Mouse (Mus musculus) limb, embryonic 15.5 days (tissue): ENCODE data around the gene Sit1. TPM values are rescaled to one million over a fixed set of nuclear protein-coding genes. Genes with fewer than 3 reads are reported as not detected.
"Not testable (repeated sequence)": the region's sequence is repeated elsewhere in the genome, so short reads cannot be mapped to it uniquely, and the experiment has no call there.

ENCODE experiments used
- ATAC-seq: fragments of 200-750 bp; cut with Nextera tagmentation; 2 replicates; pipeline ENCODE4 v1.8.0; 2017; ENCODE audit warnings: low read depth, moderate TSS enrichment; ENCODE audit not compliant: insufficient number of reproducible peaks, low FRiP score, low TSS enrichment
- H3K27ac ChIP-seq: fragments of 300-500 bp; sonication (generic); 2 replicates; pipeline ENCODE4 v1.5.1; 2015; ENCODE audit warnings: moderate library complexity, mild to moderate bottlenecking, inconsistent platforms
- H3K27me3 ChIP-seq: fragments of 300-500 bp; sonication (generic); 2 replicates; pipeline ENCODE4 v1.6.1; 2015; ENCODE audit warnings: inconsistent platforms
- H3K36me3 ChIP-seq: fragments of 300-500 bp; sonication (generic); 2 replicates; pipeline ENCODE4 v1.6.1; 2015; ENCODE audit warnings: inconsistent platforms
- H3K4me1 ChIP-seq: fragments of 300-500 bp; sonication (generic); 2 replicates; pipeline ENCODE4 v1.6.1; 2015; ENCODE audit warnings: inconsistent platforms
- H3K4me2 ChIP-seq: fragments of 300-500 bp; sonication (generic); 2 replicates; pipeline ENCODE4 v1.6.1; 2015; ENCODE audit warnings: mild to moderate bottlenecking, inconsistent platforms
- H3K4me3 ChIP-seq: fragments of 300-500 bp; sonication (generic); 2 replicates; pipeline ENCODE4 v1.5.1; 2015; ENCODE audit warnings: mild to moderate bottlenecking, inconsistent platforms
- H3K9ac ChIP-seq: fragments of 300-500 bp; sonication (generic); 2 replicates; pipeline ENCODE4 v1.6.1; 2015; ENCODE audit warnings: inconsistent platforms
- H3K9me3 ChIP-seq: fragments of 300-500 bp; sonication (generic); 2 replicates; pipeline ENCODE4 v1.6.1; 2016; ENCODE audit warnings: inconsistent platforms
- WGBS: fragments of 180-500 bp; shearing (Covaris S2); methylation state at CpG from one replicate; pipeline ENCODE4 v1.1.7; 2015; 5-methylcytosine and 5-hydroxymethylcytosine counted together
- polyA plus RNA-seq: library from polyadenylated mRNA; unstranded; fragments of >200 nt; fragmentation: Nextera tagmentation; extraction: Ambion mirVana; gene quantifications from 2 replicates; pipeline ENCODE4 v1.2.1, GENCODE M21; 2015

The Sit1 gene
- polyA plus RNA-seq, 1 experiment from 2014 or later, result not detected

DNA sequence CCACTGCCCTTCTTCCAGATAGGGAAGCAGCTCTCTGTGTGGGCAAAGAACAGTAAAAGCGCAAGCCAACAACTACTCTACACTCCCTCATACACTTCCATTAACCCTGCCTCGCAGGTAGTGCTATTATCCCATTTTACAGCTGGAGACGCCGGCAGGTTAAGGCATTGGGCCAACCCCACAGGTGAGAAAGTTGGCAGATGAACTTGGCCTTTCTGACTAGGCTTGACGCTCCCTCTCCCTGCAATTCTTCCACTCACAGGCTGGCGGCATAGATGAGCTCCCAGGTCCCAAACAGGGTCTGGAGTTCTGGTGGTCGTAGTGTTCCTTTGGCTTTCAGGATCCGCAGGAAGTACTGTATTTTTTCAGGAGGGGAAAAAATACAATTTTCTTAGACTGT lies 15.4 kb upstream of the Sit1 start:
- Histone ChIP-seq H3K36me3 (peaks cover 21% of the 10 kb centered on the region), H3K27me3 (no peaks in the 10 kb centered on the region), H3K9me3 (no peaks in the 10 kb centered on the region), H3K27ac (peak overlapping the region; percentile 61; the same call in 1 of the 2 replicates), H3K4me1 (peaks cover 44% of the 10 kb centered on the region), H3K4me2 (peak overlapping the region; percentile 84), H3K9ac (no peak overlapping the region), H3K4me3 (peak overlapping the region; percentile 65)
- ATAC-seq, result no peak
- 13% methylated on average over 8 of the region's 8 CpGs for WGBS

DNA sequence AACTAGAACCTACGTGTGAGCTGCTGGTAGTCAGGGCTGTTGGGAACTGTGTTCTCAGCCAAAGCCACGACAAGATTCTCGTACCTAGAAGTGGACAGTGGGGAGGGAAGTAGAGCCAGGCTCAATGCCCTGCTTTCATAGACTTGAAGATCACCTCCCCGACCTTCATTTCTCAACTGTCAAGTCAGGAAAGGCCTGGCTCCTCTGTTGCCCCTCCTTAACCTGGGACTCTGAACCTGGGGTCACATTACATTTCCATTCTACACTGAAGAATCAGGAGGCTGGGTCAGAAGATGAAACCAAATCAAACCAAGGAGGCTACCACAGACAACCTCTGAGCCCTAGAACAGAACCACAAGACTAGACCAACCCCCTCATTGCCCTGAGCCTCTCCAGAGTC lies 14.4 kb upstream of the Sit1 start:
- peaks cover 21% of the 10 kb centered on the region for H3K36me3 ChIP-seq
- peaks cover 46% of the 10 kb centered on the region for H3K4me1 ChIP-seq
- peak overlapping the region; percentile 84; the same call in 1 of the 2 replicates for H3K4me2 ChIP-seq
- no peaks in the 10 kb centered on the region for H3K27me3 ChIP-seq
- no peak overlapping the region for H3K27ac ChIP-seq
- no peak for ATAC-seq
- peak overlapping the region; percentile 65 for H3K4me3 ChIP-seq
- H3K9me3 ChIP-seq, result no peaks in the 10 kb centered on the region
- 70% methylated on average over 4 of the region's 4 CpGs for WGBS
- no peak overlapping the region for H3K9ac ChIP-seq

DNA sequence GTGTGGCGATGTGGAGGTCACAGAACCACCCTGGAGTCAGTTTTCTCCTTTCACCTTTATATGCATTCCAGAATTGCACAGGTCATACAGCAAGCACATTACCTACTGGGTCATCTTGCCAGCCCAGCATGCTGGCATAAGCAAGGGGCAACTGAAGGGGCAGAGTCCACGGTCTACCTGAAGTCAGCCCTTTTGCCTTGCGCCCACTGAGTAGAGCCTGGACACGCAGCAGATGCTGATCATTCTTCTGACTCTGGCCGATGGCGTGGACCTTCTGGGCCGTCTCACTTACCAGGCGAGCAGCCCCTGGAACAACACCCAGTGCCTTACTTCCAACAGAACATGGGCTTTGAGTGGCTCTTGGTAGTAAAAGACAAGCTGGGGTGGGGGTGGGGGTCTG lies 13.9 kb upstream of the Sit1 start:
- no peak overlapping the region for H3K9ac ChIP-seq

DNA sequence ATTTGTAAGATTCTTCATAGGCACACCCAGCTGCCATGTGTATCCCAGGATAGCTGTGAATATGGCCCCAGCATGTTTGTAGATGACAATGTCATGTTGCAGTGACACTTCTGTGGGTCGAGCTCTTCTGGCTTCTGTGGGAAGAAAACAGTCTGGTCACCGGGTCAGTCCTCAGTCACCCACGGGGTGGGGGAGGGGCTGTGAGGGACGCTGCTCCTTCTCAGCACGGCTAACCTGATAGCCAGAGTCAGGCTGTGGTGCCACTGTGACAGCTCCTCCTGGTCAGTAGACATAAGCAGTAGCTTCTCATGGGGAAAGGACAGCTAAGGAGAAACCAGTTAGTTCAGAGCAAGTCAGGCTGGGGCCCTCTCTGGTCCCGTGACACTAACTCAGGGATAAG lies 13.1 kb upstream of the Sit1 start:
- H3K36me3 ChIP-seq, result peaks cover 21% of the 10 kb centered on the region
- no peak overlapping the region for H3K9ac ChIP-seq
- 67% methylated on average over 6 of the region's 6 CpGs for WGBS
- no peak for ATAC-seq
- H3K27ac ChIP-seq, result no peak overlapping the region
- no peak overlapping the region for H3K4me3 ChIP-seq
- H3K4me2 ChIP-seq, result no peak overlapping the region
- no peaks in the 10 kb centered on the region for H3K9me3 ChIP-seq
- H3K27me3 ChIP-seq, result no peaks in the 10 kb centered on the region
- H3K4me1 ChIP-seq, result peaks cover 43% of the 10 kb centered on the region

More for the DNA sequence above, 13.9 kb upstream of the Sit1 start:
- H3K4me1 ChIP-seq, result peaks cover 46% of the 10 kb centered on the region
- H3K9me3 ChIP-seq, result no peaks in the 10 kb centered on the region
- H3K27ac ChIP-seq, result no peak overlapping the region
- H3K27me3 ChIP-seq, result no peaks in the 10 kb centered on the region
- no peak for ATAC-seq
- no peak overlapping the region for H3K4me3 ChIP-seq
- 93% methylated on average over 8 of the region's 8 CpGs for WGBS
- peaks cover 21% of the 10 kb centered on the region for H3K36me3 ChIP-seq
- no peak overlapping the region; the same call in 1 of the 2 replicates for H3K4me2 ChIP-seq

DNA sequence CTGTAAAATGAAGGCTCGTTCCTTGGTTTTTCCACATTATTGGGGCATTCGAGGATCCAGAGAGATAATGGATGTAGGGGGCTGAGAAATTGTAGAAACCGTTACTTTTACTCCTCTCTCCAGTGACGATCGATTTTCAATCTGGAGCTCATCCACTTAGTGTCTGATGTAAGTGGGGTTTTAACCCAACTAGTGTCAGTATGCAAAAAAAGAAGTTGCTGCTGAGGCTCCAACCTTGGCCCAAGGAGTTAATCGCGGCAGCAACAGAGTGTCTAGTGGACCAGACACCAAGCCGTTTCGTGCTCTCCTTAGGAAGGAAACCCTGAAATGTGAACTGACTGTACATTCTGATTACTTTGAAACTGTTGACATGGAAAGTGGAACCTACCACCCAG lies 10.3 kb upstream of the Sit1 start:
- Histone ChIP-seq H3K4me3 (peak overlapping the region; percentile 74), H3K4me1 (peaks cover 30% of the 10 kb centered on the region), H3K27ac (peak overlapping the region; percentile 95), H3K36me3 (peaks cover 21% of the 10 kb centered on the region), H3K9ac (peak overlapping the region; percentile 73), H3K9me3 (no peaks in the 10 kb centered on the region; the same call in 1 of the 2 replicates), H3K4me2 (peak overlapping the region; percentile 56), H3K27me3 (no peaks in the 10 kb centered on the region)
- 3% methylated on average over 9 of the region's 9 CpGs for WGBS
- ATAC-seq, result no peak

DNA sequence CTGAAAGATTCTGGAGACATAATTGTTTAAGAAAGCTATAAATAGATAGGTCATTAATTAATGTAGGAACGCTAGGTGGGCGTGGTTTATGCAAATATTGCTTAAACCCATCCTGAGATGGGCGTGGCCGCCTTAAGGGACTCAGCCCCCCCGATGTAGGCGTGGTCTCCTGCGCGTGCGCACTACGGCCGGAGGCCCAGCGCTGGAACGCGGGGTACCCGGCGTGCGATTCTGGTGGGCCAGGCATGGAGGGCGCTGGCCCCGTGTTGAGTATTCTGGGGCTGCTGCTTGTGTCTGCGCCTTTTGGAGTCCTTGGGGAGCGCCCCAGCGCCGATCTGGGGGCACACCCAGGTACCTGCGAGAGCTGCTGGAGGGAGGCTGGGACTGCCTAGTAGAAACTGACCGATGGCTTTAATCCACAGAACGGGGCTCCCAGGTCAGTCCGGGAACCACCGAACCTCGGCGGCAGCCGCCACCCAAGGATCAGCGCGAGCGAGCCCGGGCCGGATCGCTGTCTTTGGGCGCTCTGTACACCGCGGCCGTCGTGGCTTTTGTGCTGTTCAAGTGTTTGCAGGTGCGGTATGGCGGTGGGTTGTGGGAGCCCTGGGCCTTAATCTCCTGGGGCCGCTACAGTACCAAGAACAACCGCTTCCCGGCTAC lies 9.8 kb upstream of the Sit1 start:
- Histone ChIP-seq H3K4me3 (peak overlapping the region; percentile 74), H3K36me3 (peaks cover 21% of the 10 kb centered on the region), H3K4me2 (peak overlapping the region; percentile 56), H3K9ac (peak overlapping the region; percentile 73), H3K9me3 (no peaks in the 10 kb centered on the region; the same call in 1 of the 2 replicates), H3K27me3 (no peaks in the 10 kb centered on the region), H3K27ac (peak overlapping the region; percentile 95), H3K4me1 (peaks cover 25% of the 10 kb centered on the region)
- 0% methylated on average over 47 of the region's 47 CpGs for WGBS
- ATAC-seq, result peak; percentile 89

DNA sequence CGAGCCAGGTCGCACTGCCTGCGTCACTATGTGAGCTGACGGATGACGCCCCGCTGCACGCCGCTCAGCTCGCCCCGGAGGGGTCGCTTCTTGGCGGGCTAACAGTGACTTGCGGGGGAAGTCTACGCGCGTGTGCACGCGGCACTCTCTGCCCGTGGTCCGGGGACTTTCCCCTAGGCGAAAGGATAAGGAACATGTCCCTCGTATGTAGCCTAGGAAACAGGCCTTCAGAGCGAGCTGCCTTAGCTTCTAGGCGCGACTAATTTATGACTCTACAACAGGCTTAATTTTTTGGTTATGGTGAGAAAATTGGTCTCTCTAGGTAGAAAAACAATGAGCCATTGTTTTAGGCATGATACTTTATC lies 9.3 kb upstream of the Sit1 start, which contains the start of gene Ccdc107:
Gene Ccdc107, plus strand, starts transcription at position 80 of the 365 bp plus-strand sequence.
- Histone ChIP-seq H3K4me3 (peak within 1 kb of the TSS; percentile 74), H3K9me3 (no peaks in the 10 kb centered on the region; the same call in 1 of the 2 replicates), H3K9ac (peak within 1 kb of the TSS; percentile 73), H3K27me3 (no peaks in the 10 kb centered on the region), H3K4me1 (peaks cover 19% of the 10 kb centered on the region), H3K27ac (peak within 1 kb of the TSS; percentile 95), H3K4me2 (peak within 1 kb of the TSS; percentile 56), H3K36me3 (peaks cover 21% of the 10 kb centered on the region)
- 0% methylated on average over 25 of the region's 25 CpGs for WGBS
- ATAC-seq, result peak; percentile 97

DNA sequence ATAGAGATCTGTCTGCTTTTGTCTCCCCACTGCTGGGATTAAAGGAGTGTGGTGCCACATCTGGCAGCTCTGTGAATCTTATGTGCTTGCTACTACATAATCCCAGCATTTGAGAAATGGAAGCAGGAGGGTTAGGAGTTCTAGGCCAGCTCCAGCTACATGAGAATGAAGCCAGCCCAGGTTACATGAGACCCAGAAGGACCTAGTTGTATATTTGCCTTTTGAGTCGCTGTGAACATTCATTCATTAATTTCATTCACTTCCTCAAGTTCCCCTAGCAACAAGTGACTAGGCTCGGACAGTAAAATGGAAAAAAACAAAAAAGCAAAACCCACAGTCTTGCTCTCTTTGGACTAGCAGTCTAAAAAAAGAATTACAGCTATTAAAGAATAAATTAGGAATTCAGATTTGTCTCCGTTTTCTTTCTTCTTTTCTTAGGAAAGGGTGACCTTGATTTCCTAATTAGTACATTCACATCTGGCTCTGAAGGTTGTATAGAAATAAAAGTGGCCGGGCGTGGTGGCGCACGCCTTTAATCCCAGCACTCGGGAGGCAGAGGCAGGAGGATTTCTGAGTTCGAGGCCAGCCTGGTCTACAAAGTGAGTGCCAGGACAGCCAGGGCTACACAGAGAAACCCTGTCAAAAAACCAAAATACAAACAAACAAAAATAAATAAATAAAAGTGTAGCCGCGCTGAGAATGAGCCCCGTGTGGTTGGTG lies 8.7 kb upstream of the Sit1 start:
- peaks cover 15% of the 10 kb centered on the region for H3K4me1 ChIP-seq
- H3K4me3 ChIP-seq, result peak overlapping the region; percentile 74
- WGBS, result 43% methylated on average over 12 of the region's 12 CpGs
- peak overlapping the region; percentile 37 for H3K4me2 ChIP-seq
- no peak overlapping the region for H3K9ac ChIP-seq
- no peaks in the 10 kb centered on the region; the same call in 1 of the 2 replicates for H3K9me3 ChIP-seq
- peak overlapping the region; percentile 95 for H3K27ac ChIP-seq
- no peak for ATAC-seq
- H3K27me3 ChIP-seq, result no peaks in the 10 kb centered on the region
- peaks cover 16% of the 10 kb centered on the region for H3K36me3 ChIP-seq

DNA sequence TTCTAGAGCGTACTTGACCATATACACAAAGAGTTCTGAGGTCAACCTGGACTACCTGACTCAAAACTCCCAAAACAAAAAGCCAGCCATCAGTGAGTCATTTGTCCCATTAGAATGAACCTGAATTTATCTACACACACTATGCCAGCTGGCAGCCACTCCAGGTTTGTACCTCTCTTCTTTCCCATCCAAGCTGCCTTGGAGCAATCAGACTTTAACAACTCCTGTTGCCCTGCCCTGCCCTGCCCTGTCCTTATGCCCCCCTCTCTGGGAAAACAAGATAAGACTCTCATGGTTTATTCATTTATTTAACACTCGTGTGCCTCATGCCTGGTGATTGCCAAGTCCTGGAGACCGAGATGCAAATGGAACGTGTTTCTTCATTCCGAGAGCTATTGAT lies 7.3 kb upstream of the Sit1 start:
- Histone ChIP-seq H3K27ac (no peak overlapping the region), H3K4me1 (peaks cover 15% of the 10 kb centered on the region), H3K4me3 (no peak overlapping the region), H3K9ac (no peak overlapping the region), H3K4me2 (no peak overlapping the region), H3K27me3 (no peaks in the 10 kb centered on the region), H3K9me3 (no peaks in the 10 kb centered on the region; the same call in 1 of the 2 replicates), H3K36me3 (peaks cover 5% of the 10 kb centered on the region)
- no peak for ATAC-seq
- WGBS, result 86% methylated on average over 5 of the region's 5 CpGs

DNA sequence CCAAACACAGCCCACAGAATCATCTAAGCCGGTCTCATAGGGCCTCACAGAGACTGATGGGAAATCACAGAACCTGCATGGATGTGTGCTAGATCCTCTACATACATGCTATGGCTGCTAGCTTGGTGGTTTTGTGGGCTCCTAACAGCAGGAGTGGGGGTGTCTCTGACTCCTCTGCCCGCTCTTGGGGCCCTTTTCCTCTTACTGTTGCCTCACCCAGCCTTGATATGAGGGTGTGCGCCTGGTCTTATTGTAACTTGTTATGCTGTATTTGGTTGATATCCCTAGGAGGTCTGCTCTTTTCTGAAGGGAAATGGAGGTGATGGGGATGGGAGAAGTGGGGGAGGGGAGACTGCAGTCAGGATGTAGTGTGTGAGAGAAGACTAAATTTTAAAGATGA lies 6.1 kb upstream of the Sit1 start:
- no peaks in the 10 kb centered on the region for H3K36me3 ChIP-seq
- no peak for ATAC-seq
- peaks cover 8% of the 10 kb centered on the region for H3K4me1 ChIP-seq
- H3K4me2 ChIP-seq, result no peak overlapping the region
- no peaks in the 10 kb centered on the region; the same call in 1 of the 2 replicates for H3K9me3 ChIP-seq
- H3K9ac ChIP-seq, result no peak overlapping the region
- WGBS, result 92% methylated on average over 3 of the region's 3 CpGs
- H3K4me3 ChIP-seq, result no peak overlapping the region
- no peaks in the 10 kb centered on the region for H3K27me3 ChIP-seq
- H3K27ac ChIP-seq, result no peak overlapping the region

DNA sequence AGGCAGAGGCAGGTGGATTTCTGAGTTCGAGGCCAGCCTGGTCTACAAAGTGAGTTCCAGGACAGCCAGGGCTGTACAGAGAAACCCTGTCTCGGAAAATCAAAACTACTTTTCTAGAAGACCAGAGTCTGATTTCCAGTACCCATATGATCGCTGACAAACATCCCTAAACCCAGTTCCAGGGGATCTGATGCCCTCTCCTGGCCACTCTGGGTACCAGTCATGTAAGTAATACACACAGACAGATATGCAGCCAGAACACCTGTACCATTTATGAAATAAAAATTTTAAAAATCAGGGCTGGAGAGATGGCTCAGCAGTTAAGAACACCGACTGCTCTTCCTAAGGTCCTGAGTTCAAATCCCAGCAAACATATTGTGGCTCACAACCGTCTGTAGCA lies 2.1 kb upstream of the Sit1 start:
- ATAC-seq, H3K27ac ChIP-seq, H3K4me3 ChIP-seq, H3K4me1 ChIP-seq, H3K27me3 ChIP-seq, H3K36me3 ChIP-seq, H3K9me3 ChIP-seq, H3K4me2 ChIP-seq, H3K9ac ChIP-seq: not testable (repeated sequence)
- WGBS, result 75% methylated on average over 5 of the region's 5 CpGs

DNA sequence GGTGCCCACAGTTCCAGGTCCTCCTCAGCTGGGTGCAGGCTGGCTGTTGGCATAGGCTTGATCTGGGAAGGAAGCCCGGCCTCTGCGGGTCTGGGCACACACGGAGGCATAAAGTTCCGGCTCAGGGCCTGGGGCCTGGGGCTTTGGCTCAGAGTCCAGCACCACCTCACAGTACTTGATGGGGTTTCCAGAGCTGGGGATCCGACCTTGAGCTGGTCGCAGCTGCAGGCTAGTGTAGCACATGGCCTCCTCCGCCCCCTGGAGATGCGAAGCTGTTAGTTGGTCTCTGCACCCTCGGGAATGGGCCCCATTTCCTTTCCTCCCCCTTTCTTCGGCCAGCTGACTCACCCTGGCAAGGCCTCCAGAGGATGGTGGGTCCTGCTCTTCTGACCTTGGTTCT lies 943 bp downstream of the Sit1 start:
- H3K9ac ChIP-seq, result no peak overlapping the region
- WGBS, result 65% methylated on average over 10 of the region's 10 CpGs
- no peak for ATAC-seq
- H3K4me1 ChIP-seq, result peaks cover 5% of the 10 kb centered on the region
- no peak overlapping the region for H3K4me2 ChIP-seq
- no peak overlapping the region for H3K4me3 ChIP-seq
- no peaks in the 10 kb centered on the region for H3K36me3 ChIP-seq
- H3K27ac ChIP-seq, result no peak overlapping the region
- no peaks in the 10 kb centered on the region for H3K27me3 ChIP-seq
- H3K9me3 ChIP-seq, result no peaks in the 10 kb centered on the region
